Mouse (Mus musculus) urinary bladder, postnatal 4 days (tissue): ENCODE measurements around the gene Ptprm.

Experiments used
- DNase-seq, 2 experiments: peaks; one replicate each; pipeline ENCODE4 v3.0.0; 2021 to 2022; ENCODE audit warnings: low spot score in 2 of 2

Gene Ptprm

DNA sequence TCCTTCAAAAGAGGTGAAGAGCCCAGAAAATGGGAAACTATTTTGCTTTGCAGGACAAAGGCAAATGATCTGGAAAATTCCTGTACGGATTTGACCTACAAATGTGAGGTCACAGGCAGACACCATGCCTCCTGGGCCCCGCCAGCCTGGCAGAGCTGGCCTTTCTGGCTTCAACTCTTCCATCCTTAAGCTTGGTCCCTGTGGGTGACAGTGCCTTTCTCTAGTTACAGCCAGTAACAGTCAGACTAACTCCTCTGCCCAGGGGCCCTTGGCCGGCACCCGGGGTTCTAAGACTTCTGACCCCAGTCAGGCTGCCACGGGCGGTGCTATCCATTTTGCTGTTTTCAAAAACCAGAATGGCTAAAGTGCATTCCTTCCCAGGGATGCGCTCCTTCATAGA, 217.4 kb downstream of the Ptprm start:
- peak in 1 of 2 experiments; percentile 52 for DNase-seq

- peak in 1 of 2 experiments; percentile 30 for DNase-seq
These were observed 217.8 kb downstream of the Ptprm start for GRCm38 (mm10) chr17:67136421-67136820.

DNA sequence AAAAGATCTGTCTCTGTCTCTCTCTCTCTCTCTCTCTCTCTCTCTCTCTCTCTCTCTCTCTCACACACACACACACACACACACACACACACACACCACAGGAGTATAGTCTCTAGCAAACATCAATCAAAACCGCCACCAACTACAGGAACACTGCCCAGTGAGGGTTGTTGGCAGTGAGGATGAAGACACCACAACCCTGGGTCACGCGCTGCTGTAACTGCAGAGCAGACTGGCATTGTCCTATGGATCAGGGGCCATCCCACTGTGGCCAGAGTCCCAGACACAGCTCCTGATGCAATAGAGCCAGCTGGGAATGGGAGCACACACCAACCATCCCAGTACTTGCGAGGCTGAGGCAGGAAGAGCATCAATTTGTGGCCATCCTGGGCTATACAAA, 220.0 kb downstream of the Ptprm start:
- peak in 1 of 2 experiments; percentile 32 for DNase-seq

- peak in 1 of 2 experiments; percentile 55 for DNase-seq
These were observed 220.7 kb downstream of the Ptprm start for GRCm38 (mm10) chr17:67133440-67134103.

DNA sequence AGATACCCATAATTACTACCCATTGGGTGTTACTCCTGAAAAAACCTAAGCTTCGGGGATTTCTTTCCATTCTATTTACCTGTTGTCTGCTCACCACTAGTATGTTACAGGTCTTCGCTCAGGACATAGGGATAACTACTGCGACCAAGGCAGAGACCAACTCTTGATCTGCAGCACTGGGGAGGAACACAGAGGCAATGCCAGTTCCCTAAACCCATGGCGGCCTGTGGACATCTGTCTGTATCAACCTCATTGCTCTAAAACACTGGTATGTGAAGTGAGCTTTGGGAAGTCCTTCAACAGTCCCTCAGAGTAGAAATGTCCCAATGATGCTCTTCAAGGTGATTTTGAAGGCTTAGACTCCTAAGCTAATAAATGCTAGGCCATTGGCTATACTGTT, 221.2 kb downstream of the Ptprm start:
- peak in 1 of 2 experiments; percentile 23 for DNase-seq

GRCm38 (mm10) chr17:67127530-67127929, 226.7 kb downstream of the Ptprm start:
- DNase-seq: no peak

DNA sequence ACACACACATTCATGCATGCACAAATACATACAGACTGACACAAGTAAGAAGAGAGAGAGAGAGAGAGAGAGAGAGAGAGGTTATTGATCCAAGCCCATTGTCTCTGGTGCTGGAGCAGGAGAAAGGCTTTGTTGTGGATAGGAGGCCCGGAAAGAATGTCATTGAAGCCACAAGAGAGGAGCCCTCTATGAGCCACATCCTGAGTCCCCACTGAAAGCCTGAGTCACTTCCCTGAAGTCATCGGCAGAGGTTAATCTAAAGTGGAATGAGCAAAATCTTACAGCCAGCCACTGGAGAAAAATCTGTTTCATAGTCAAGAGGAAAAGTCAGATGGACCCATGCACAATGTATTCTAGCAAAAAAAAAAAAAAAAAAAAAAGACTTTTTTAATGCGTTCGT, 228.7 kb downstream of the Ptprm start:
- DNase-seq: no peak

- DNase-seq: peak in 1 of 2 experiments; percentile 9
These were observed 230.0 kb downstream of the Ptprm start for GRCm38 (mm10) chr17:67124294-67124693.

- no peak for DNase-seq
These were observed 230.5 kb downstream of the Ptprm start for GRCm38 (mm10) chr17:67123722-67124121.

GRCm38 (mm10) chr17:67120863-67121262, 233.4 kb downstream of the Ptprm start:
- no peak for DNase-seq

- DNase-seq: no peak
These were observed 235.4 kb downstream of the Ptprm start for GRCm38 (mm10) chr17:67118676-67119340.

DNA sequence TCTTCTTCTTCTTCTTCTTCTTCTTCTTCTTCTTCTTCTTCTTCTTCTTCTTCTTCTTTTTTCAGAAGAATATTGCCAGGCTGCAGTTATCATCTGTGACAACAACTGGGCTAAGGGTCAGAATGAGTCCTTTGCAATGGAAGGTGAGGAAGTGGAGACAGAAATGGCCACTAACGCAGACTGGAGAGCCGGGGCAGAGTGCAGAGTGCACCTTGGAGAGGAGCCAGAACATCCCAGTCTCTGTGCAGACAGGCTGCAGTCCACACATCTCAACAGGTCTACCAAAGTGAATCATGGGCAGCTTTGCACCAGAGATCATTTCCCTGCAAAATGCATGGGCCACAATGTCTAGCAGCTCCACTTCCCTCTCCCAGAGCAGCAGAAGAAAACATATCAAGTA, 239.4 kb downstream of the Ptprm start:
- DNase-seq: no peak

DNA sequence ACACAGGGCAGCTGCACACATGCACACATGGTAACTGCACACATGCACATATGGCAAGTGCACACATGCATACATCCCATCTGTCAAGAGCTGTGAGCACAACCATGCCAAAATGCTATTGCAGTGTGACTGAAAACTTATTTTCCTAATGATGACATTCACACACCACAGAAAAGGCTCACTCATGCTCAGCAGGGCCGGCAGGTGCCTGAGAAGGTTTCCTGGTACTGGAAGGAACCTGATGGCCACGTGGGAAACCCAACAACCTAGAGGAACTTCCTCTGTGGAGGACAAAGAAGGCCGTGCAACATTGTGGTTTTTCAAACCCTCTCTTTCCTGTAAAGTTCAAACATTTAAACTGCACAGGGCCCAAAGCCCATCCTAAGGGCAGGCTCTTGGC, 241.6 kb downstream of the Ptprm start:
- no peak for DNase-seq

DNA sequence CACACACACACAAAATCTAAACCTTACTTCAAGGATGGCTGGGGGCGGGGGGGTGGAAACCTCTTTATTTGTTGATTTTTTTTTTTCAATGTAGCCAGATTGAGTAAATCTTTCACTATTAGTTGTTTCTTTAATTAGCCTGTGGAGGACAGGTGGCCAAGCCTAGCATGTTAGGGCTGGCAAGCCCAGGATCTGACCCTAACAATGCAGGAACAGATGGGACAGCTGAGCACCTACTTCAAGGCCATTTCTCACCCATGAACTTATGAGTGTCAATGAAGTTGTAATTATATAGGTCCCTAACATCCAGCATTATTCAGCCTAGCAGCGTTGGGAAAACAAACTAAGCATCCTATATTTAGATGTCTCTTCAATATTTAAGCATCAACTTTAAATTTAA, 248.1 kb downstream of the Ptprm start:
- DNase-seq: no peak

DNA sequence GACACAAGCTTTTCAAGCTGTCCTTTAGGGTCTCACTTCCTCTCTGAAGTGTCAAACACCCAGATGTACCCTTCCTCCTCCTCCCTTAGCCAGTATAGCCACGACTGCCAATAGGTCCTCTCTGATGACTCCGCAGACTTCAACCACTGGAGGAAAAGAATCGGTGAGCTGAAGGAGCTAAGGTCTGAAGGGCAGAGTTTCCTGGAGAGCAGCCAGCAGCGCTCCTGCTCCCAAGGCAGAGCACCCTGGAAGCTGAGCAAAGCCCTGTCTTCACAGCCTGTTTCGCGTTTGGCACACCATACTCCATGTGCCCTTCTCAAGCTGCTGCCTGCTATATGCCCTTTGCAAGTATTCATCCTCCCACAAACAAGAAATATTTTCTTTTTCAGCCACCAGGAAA, 252.2 kb downstream of the Ptprm start:
- DNase-seq: no peak

GRCm38 (mm10) chr17:67090997-67091396, 263.3 kb downstream of the Ptprm start:
- no peak for DNase-seq

- no peak for DNase-seq
These were observed 264.1 kb downstream of the Ptprm start for GRCm38 (mm10) chr17:67090153-67090552.

- no peak for DNase-seq
These were observed 264.6 kb downstream of the Ptprm start for GRCm38 (mm10) chr17:67089611-67090010.

DNA sequence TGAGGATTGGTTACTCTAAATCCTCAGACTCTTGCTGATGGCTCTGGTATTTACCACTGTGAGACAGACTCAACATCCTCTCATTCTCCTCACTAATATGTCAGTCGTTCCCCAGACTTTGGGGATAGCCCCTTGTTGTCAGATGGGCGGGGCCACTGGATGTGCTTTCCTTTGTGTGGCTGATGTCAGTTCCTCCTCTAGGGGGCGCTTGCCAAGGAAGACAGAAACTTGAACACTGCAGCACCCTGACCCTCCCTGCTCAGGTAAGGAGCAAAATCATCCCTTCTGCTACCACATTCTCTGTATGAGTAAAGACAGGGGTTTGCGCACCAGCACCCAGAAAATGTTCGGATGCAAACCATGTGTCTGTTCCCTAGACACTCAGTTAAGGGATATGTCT, 266.7 kb downstream of the Ptprm start:
- no peak for DNase-seq

DNA sequence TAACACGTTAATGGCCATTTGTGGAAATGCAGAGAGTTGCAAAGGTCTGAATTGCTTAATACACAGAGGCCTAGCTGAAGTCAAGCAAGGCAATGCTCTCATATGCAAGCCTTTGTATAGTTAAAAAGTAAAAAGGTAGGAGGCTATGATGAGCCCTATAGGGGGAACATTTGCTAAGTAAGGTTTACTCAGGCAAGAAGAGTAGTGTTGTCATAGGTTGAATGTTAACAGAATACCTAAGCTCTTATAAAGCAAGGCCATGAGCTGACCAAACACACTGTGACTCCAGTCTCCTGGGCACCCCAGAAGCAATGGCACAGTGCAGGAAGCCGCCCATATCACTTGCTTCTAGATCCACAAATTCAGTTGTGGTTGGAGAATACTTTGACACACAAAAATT, 267.4 kb downstream of the Ptprm start:
- DNase-seq: no peak

GRCm38 (mm10) chr17:67084501-67084900, 269.8 kb downstream of the Ptprm start:
- no peak for DNase-seq

- DNase-seq: no peak
These were observed 270.2 kb downstream of the Ptprm start for GRCm38 (mm10) chr17:67084093-67084492.

- DNase-seq: no peak
These were observed 274.7 kb downstream of the Ptprm start for GRCm38 (mm10) chr17:67079570-67079969.

DNA sequence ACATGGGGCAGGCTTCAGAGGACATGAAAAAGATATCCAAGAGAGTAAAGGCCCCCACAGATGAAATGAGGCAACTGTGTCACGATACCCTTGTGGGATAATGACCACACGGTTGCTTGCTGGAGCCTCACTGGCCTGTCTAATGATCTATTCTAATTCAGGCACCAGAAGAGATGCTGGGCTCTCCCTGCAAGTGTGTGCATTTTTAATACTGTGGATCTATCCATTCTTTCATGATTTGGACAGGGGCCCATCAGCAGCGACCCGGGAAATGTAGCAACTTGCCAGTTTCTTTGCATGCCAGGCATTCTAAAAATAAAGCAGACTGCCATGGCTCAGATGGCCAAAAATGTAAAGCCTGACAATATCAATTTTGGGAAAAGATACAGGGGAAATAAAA, 280.7 kb downstream of the Ptprm start:
- no peak for DNase-seq
